Mouse (Mus musculus): ENCODE measurements around the gene Usp33. TPM values are rescaled to one million over a fixed set of nuclear protein-coding genes. Genes with fewer than 3 reads are reported as not detected.
A peak's percentile ranks its signal among the peaks of the same experiment; 100 is the strongest.

The Usp33 gene
- polyA plus RNA-seq, 1 experiment from 2014 or later = 45.9 TPM

- H3K4me2 ChIP-seq (replicated peaks; ENCODE audit: low read depth, low read length) = no peak overlapping the region
- 67% methylated on average over 7 of the region's 7 CpGs for WGBS
- H3K4me1 ChIP-seq (ENCODE audit: control insufficient read depth, insufficient read depth, low read length) = peaks cover 17% of the 10 kb centered on the region
- H3K9me3 ChIP-seq (ENCODE audit: control insufficient read depth, low read depth, low read length) = no peaks in the 10 kb centered on the region
- no peaks in the 10 kb centered on the region for H3K27me3 ChIP-seq (ENCODE audit: control insufficient read depth, insufficient read depth, low read length)
- no peak overlapping the region for H3K4me3 ChIP-seq (ENCODE audit: low read depth, low read length)
- H3K27ac ChIP-seq (ENCODE audit: low read length) = no peak overlapping the region
- 0 out of 2 replicates have a peak, but pooled peaks have one; percentile 50 for ATAC-seq (ENCODE audit: insufficient number of reproducible peaks, insufficient read depth, low FRiP score, low read depth)
- no peaks in the 10 kb centered on the region for H3K36me3 ChIP-seq (ENCODE audit: control insufficient read depth, insufficient read depth, low read length)
- no peak overlapping the region for H3K9ac ChIP-seq (replicated peaks; ENCODE audit: low read depth, low read length)
These were observed 55.8 kb downstream of the Usp33 start for GRCm38 (mm10) chr3:152401964-152402670.

DNA sequence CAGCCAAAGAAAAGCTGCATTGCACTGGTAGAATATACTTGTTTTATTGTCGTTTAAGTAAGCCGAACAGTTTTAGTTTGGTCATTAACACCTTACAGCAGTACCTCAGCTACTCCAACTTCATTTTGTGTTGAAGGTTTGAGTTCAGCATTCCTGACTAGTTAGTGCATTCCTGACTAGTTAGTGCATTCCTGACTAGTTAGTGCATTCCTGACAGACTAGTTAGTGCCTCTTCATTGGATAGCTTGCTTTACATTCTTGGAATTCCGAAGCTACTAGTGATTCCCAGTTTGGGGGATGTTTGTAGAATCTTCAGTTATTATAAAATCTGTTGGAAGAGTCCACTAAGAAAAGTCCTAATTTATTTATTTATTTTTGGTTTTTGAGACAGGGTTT, 56.4 kb downstream of the Usp33 start:
- Histone ChIP-seq H3K9ac (replicated peaks; ENCODE audit: low read depth, low read length) (no peak overlapping the region), H3K9me3 (ENCODE audit: control insufficient read depth, low read depth, low read length) (no peaks in the 10 kb centered on the region), H3K4me1 (ENCODE audit: control insufficient read depth, insufficient read depth, low read length) (peaks cover 13% of the 10 kb centered on the region; the same call in 1 of the 2 replicates), H3K36me3 (ENCODE audit: control insufficient read depth, insufficient read depth, low read length) (no peaks in the 10 kb centered on the region), H3K27ac (ENCODE audit: low read length) (no peak overlapping the region), H3K4me2 (replicated peaks; ENCODE audit: low read depth, low read length) (no peak overlapping the region), H3K4me3 (ENCODE audit: low read depth, low read length) (no peak overlapping the region), H3K27me3 (ENCODE audit: control insufficient read depth, insufficient read depth, low read length) (no peaks in the 10 kb centered on the region)
- no peak for ATAC-seq (ENCODE audit: insufficient number of reproducible peaks, insufficient read depth, low FRiP score, low read depth)
- 86% methylated on average over 3 of the region's 3 CpGs for WGBS

DNA sequence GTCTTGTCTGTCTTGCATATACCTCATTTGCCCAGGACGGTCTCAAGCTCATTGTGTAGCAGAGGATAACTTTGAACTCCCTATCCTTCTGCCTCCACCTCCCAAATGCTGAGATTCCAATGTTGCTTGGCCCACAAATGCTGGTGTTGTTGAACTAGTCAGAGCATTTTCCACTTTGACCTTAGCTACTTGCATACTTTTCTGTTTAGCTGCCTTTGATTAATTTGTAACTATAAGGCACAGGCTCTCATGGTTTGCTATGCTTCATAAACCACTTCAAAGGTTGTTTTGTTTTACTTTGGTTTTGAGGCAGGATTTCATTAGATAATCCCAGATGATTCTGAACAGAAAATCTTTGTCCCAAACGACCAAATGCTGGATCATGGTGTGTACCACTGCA, 57.5 kb downstream of the Usp33 start:
- H3K4me1 ChIP-seq (ENCODE audit: control insufficient read depth, insufficient read depth, low read length) = peaks cover 8% of the 10 kb centered on the region; the same call in 1 of the 2 replicates
- no peaks in the 10 kb centered on the region for H3K27me3 ChIP-seq (ENCODE audit: control insufficient read depth, insufficient read depth, low read length)
- H3K36me3 ChIP-seq (ENCODE audit: control insufficient read depth, insufficient read depth, low read length) = no peaks in the 10 kb centered on the region
- 63% methylated on average over 2 of the region's 2 CpGs for WGBS
- H3K9ac ChIP-seq (replicated peaks; ENCODE audit: low read depth, low read length) = no peak overlapping the region
- no peak overlapping the region for H3K27ac ChIP-seq (ENCODE audit: low read length)
- no peak overlapping the region for H3K4me3 ChIP-seq (ENCODE audit: low read depth, low read length)
- no peak overlapping the region for H3K4me2 ChIP-seq (replicated peaks; ENCODE audit: low read depth, low read length)
- no peak for ATAC-seq (ENCODE audit: insufficient number of reproducible peaks, insufficient read depth, low FRiP score, low read depth)
- H3K9me3 ChIP-seq (ENCODE audit: control insufficient read depth, low read depth, low read length) = no peaks in the 10 kb centered on the region

DNA sequence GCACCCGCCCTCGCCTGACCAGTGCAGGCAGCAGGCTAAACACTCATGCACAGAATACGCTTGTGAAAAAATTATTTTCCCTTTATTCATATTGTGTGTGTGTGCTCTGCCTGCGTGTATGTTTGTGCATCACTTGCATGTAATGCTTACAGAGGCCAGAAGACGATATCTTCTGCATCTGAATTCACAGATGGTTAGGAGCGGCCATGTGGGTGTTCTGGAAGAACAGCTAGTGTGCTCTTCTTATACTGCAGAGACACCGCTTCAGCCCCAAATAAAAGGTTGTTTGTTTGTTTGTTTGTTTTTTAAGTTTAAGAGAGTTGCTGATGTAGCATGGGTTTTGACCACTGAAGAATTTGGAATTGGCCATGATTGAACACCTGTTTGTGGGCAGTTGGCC, 59.1 kb downstream of the Usp33 start:
- WGBS = 89% methylated on average over 7 of the region's 7 CpGs
- Histone ChIP-seq H3K9ac (replicated peaks; ENCODE audit: low read depth, low read length) (no peak overlapping the region), H3K4me1 (ENCODE audit: control insufficient read depth, insufficient read depth, low read length) (peaks cover 5% of the 10 kb centered on the region; the same call in 1 of the 2 replicates), H3K4me3 (ENCODE audit: low read depth, low read length) (no peak overlapping the region), H3K4me2 (replicated peaks; ENCODE audit: low read depth, low read length) (no peak overlapping the region), H3K27me3 (ENCODE audit: control insufficient read depth, insufficient read depth, low read length) (no peaks in the 10 kb centered on the region), H3K9me3 (ENCODE audit: control insufficient read depth, low read depth, low read length) (no peaks in the 10 kb centered on the region), H3K27ac (ENCODE audit: low read length) (no peak overlapping the region), H3K36me3 (ENCODE audit: control insufficient read depth, insufficient read depth, low read length) (no peaks in the 10 kb centered on the region)
- no peak for ATAC-seq (ENCODE audit: insufficient number of reproducible peaks, insufficient read depth, low FRiP score, low read depth)

GRCm38 (mm10) chr3:152405978-152406640, 59.8 kb downstream of the Usp33 start:
- Histone ChIP-seq H3K9me3 (ENCODE audit: control insufficient read depth, low read depth, low read length) (no peaks in the 10 kb centered on the region), H3K27me3 (ENCODE audit: control insufficient read depth, insufficient read depth, low read length) (no peaks in the 10 kb centered on the region), H3K4me2 (replicated peaks; ENCODE audit: low read depth, low read length) (no peak overlapping the region), H3K36me3 (ENCODE audit: control insufficient read depth, insufficient read depth, low read length) (no peaks in the 10 kb centered on the region), H3K27ac (ENCODE audit: low read length) (no peak overlapping the region), H3K4me1 (ENCODE audit: control insufficient read depth, insufficient read depth, low read length) (peaks cover 8% of the 10 kb centered on the region; the same call in 1 of the 2 replicates), H3K4me3 (ENCODE audit: low read depth, low read length) (no peak overlapping the region), H3K9ac (replicated peaks; ENCODE audit: low read depth, low read length) (no peak overlapping the region)
- 71% methylated on average over 4 of the region's 4 CpGs for WGBS
- ATAC-seq (ENCODE audit: insufficient number of reproducible peaks, insufficient read depth, low FRiP score, low read depth) = no peak

- Histone ChIP-seq H3K9me3 (ENCODE audit: control insufficient read depth, low read depth, low read length) (no peaks in the 10 kb centered on the region), H3K9ac (replicated peaks; ENCODE audit: low read depth, low read length) (no peak overlapping the region), H3K27ac (ENCODE audit: low read length) (no peak overlapping the region), H3K36me3 (ENCODE audit: control insufficient read depth, insufficient read depth, low read length) (no peaks in the 10 kb centered on the region), H3K27me3 (ENCODE audit: control insufficient read depth, insufficient read depth, low read length) (no peaks in the 10 kb centered on the region), H3K4me3 (ENCODE audit: low read depth, low read length) (no peak overlapping the region), H3K4me1 (ENCODE audit: control insufficient read depth, insufficient read depth, low read length) (peaks cover 5% of the 10 kb centered on the region; the same call in 1 of the 2 replicates), H3K4me2 (replicated peaks; ENCODE audit: low read depth, low read length) (no peak overlapping the region)
- ATAC-seq (ENCODE audit: insufficient number of reproducible peaks, insufficient read depth, low FRiP score, low read depth) = no peak
- WGBS = 67% methylated on average over 7 of the region's 7 CpGs
These were observed 64.8 kb downstream of the Usp33 start for GRCm38 (mm10) chr3:152410980-152411551.

- H3K36me3 ChIP-seq (ENCODE audit: control insufficient read depth, insufficient read depth, low read length) = no peaks in the 10 kb centered on the region
- H3K4me3 ChIP-seq (ENCODE audit: low read depth, low read length) = no peak overlapping the region
- WGBS = 83% methylated on average over 4 of the region's 4 CpGs
- H3K9ac ChIP-seq (replicated peaks; ENCODE audit: low read depth, low read length) = no peak overlapping the region
- no peaks in the 10 kb centered on the region for H3K9me3 ChIP-seq (ENCODE audit: control insufficient read depth, low read depth, low read length)
- H3K27ac ChIP-seq (ENCODE audit: low read length) = no peak overlapping the region
- H3K4me2 ChIP-seq (replicated peaks; ENCODE audit: low read depth, low read length) = no peak overlapping the region
- H3K27me3 ChIP-seq (ENCODE audit: control insufficient read depth, insufficient read depth, low read length) = no peaks in the 10 kb centered on the region
- H3K4me1 ChIP-seq (ENCODE audit: control insufficient read depth, insufficient read depth, low read length) = peaks cover 5% of the 10 kb centered on the region; the same call in 1 of the 2 replicates
- no peak for ATAC-seq (ENCODE audit: insufficient number of reproducible peaks, insufficient read depth, low FRiP score, low read depth)
These were observed 66.1 kb downstream of the Usp33 start for GRCm38 (mm10) chr3:152412362-152412761.

DNA sequence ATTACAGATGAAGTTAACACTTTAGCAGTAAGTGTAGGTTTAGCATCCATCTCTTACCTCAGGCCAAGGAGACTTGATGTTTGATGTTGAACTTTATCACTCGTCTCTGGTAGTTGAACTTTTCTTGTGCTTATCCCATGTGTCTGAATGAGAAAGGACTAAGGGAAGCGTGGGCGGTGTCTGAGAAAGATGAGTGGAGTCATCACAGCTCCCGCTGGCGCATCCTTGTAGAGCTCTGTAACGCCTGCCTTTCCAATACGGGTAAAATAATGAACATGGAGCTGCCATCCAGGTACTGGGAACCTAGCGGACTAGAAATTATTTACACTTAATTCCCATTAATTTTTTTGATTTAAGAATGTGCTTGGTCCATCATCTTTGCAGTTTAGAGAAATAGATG, 82.6 kb downstream of the Usp33 start:
- Histone ChIP-seq H3K9ac (replicated peaks; ENCODE audit: low read depth, low read length) (no peak overlapping the region), H3K36me3 (ENCODE audit: control insufficient read depth, insufficient read depth, low read length) (peaks cover 23% of the 10 kb centered on the region), H3K4me3 (ENCODE audit: low read depth, low read length) (no peak overlapping the region), H3K27me3 (ENCODE audit: control insufficient read depth, insufficient read depth, low read length) (no peaks in the 10 kb centered on the region), H3K27ac (ENCODE audit: low read length) (no peak overlapping the region), H3K4me1 (ENCODE audit: control insufficient read depth, insufficient read depth, low read length) (no peaks in the 10 kb centered on the region), H3K9me3 (ENCODE audit: control insufficient read depth, low read depth, low read length) (no peaks in the 10 kb centered on the region), H3K4me2 (replicated peaks; ENCODE audit: low read depth, low read length) (no peak overlapping the region)
- WGBS = 91% methylated on average over 8 of the region's 8 CpGs
- no peak for ATAC-seq (ENCODE audit: insufficient number of reproducible peaks, insufficient read depth, low FRiP score, low read depth)
